Mouse (Mus musculus): ENCODE data around the gene Nfib. TPM values are rescaled to one million over a fixed set of nuclear protein-coding genes. Genes with fewer than 3 reads are reported as not detected.
A peak's percentile ranks its signal among the peaks of the same experiment; 100 is the strongest.

Gene Nfib
- polyA plus RNA-seq, 1 experiment from 2014 or later: 26.7 TPM

DNA sequence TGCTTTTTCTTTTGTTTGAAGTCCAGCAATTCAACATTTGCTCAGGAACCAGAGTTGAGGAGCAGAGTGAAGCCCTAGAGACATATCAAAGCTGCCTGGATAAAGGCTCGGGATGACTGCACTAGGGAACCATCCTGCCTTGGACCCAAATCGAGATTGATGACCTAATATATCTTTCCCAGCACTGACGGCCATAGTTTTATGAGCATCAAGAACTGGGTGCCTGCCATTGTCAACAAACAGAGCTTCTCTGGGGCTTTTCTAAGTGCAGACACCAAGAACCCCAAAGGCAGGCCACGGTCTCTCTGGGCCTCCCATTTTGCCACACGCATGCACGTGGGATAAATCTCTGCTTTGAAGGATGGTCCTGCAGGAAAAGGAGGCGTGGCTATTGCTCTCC, 153.3 kb downstream of the Nfib start:
- H3K4me1 ChIP-seq (ENCODE audit: insufficient read depth, low read length): peaks cover 10% of the 10 kb centered on the region; the same call in 1 of the 2 replicates
- ATAC-seq (ENCODE audit: low FRiP score, low TSS enrichment): peak; percentile 71; the same call in 1 of the 2 replicates
- WGBS: 38% methylated on average over 7 of the region's 7 CpGs
- H3K36me3 ChIP-seq (ENCODE audit: insufficient read depth, low read length): no peaks in the 10 kb centered on the region
- no peaks in the 10 kb centered on the region for H3K9me3 ChIP-seq (ENCODE audit: low read length)
- no peaks in the 10 kb centered on the region for H3K27me3 ChIP-seq (ENCODE audit: insufficient read depth, low read length)
- no peak overlapping the region for H3K27ac ChIP-seq (ENCODE audit: low read length)
- H3K4me3 ChIP-seq (ENCODE audit: low read length): no peak overlapping the region
- H3K4me2 ChIP-seq (replicated peaks; ENCODE audit: low read depth, low read length): no peak overlapping the region
- no peak overlapping the region for H3K9ac ChIP-seq (replicated peaks; ENCODE audit: low read length)

DNA sequence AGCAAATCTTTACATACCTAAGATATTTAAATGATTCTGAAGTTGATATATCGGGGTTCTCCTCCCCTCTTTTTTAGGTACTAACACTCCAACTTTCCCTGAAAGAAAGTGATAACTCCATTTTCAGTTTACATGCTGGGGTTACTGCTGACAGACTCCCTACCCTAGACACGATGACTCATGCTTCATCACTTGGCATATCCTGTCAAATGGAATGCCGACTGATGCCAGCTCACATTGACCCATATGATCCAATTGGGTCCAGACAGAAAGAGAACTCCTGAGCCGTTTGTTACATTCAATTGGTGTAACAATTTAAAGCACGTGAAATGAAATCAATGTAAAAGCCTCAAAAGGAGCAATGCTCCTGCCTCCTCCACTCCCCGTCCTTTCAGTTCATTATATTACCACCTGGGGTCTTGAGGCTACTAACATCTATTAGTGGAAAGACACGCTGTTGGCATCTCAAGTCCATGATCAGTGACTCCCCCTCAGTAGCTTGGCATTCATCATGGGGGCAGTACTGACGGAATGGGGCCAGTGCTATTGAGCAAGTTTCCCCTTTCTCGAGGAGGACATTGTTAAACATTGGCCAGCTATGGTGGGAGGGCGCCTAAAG, 155.7 kb downstream of the Nfib start:
- Histone ChIP-seq H3K9ac (replicated peaks; ENCODE audit: low read length) (no peak overlapping the region), H3K4me2 (replicated peaks; ENCODE audit: low read depth, low read length) (no peak overlapping the region), H3K27me3 (ENCODE audit: insufficient read depth, low read length) (no peaks in the 10 kb centered on the region; the same call in 1 of the 2 replicates), H3K27ac (ENCODE audit: low read length) (no peak overlapping the region), H3K36me3 (ENCODE audit: insufficient read depth, low read length) (no peaks in the 10 kb centered on the region), H3K9me3 (ENCODE audit: low read length) (no peaks in the 10 kb centered on the region), H3K4me1 (ENCODE audit: insufficient read depth, low read length) (peaks cover 10% of the 10 kb centered on the region; the same call in 1 of the 2 replicates), H3K4me3 (ENCODE audit: low read length) (no peak overlapping the region)
- 82% methylated on average over 10 of the region's 10 CpGs for WGBS
- ATAC-seq (ENCODE audit: low FRiP score, low TSS enrichment): no peak

DNA sequence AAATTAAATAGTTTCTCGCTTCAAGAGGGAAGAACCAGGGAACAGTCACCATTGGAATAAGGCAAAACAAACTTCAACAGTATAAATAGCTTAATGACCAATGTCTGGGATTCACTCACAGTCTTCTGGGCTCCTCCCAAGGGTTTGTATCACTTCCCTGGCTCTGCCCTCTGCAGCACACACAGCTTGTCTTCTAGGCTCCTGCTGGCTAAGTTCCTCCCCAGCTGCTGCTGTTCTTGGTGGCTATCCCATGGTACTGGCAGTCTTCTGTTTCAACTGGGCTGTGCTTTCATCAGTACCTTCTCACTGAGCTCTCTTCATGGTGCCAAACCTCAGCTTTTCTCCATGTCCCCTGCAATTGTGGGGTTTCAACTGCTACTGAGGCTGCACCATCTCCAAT, 157.3 kb downstream of the Nfib start:
- ATAC-seq (ENCODE audit: low FRiP score, low TSS enrichment): no peak
- H3K9ac ChIP-seq (replicated peaks; ENCODE audit: low read length): no peak overlapping the region
- no peaks in the 10 kb centered on the region for H3K9me3 ChIP-seq (ENCODE audit: low read length)
- 85% methylated on average over 1 of the region's 1 CpGs for WGBS
- no peak overlapping the region for H3K4me3 ChIP-seq (ENCODE audit: low read length)
- H3K36me3 ChIP-seq (ENCODE audit: insufficient read depth, low read length): no peaks in the 10 kb centered on the region
- H3K4me1 ChIP-seq (ENCODE audit: insufficient read depth, low read length): peaks cover 9% of the 10 kb centered on the region; the same call in 1 of the 2 replicates
- H3K27ac ChIP-seq (ENCODE audit: low read length): no peak overlapping the region
- H3K27me3 ChIP-seq (ENCODE audit: insufficient read depth, low read length): no peaks in the 10 kb centered on the region; the same call in 1 of the 2 replicates
- no peak overlapping the region for H3K4me2 ChIP-seq (replicated peaks; ENCODE audit: low read depth, low read length)

GRCm38 (mm10) chr4:82543936-82544335, 161.6 kb downstream of the Nfib start:
- Histone ChIP-seq H3K4me1 (ENCODE audit: insufficient read depth, low read length) (peaks cover under 1% of the 10 kb centered on the region; the same call in 1 of the 2 replicates), H3K4me2 (replicated peaks; ENCODE audit: low read depth, low read length) (no peak overlapping the region), H3K4me3 (ENCODE audit: low read length) (no peak overlapping the region), H3K36me3 (ENCODE audit: insufficient read depth, low read length) (no peaks in the 10 kb centered on the region), H3K27ac (ENCODE audit: low read length) (no peak overlapping the region), H3K9ac (replicated peaks; ENCODE audit: low read length) (no peak overlapping the region), H3K27me3 (ENCODE audit: insufficient read depth, low read length) (peaks cover 18% of the 10 kb centered on the region), H3K9me3 (ENCODE audit: low read length) (no peaks in the 10 kb centered on the region)
- 82% methylated on average over 3 of the region's 3 CpGs for WGBS
- no peak for ATAC-seq (ENCODE audit: low FRiP score, low TSS enrichment)

GRCm38 (mm10) chr4:82543398-82543740, 162.2 kb downstream of the Nfib start:
- H3K4me3 ChIP-seq (ENCODE audit: low read length): no peak overlapping the region
- H3K4me1 ChIP-seq (ENCODE audit: insufficient read depth, low read length): peaks cover 6% of the 10 kb centered on the region; the same call in 1 of the 2 replicates
- peaks cover 22% of the 10 kb centered on the region for H3K27me3 ChIP-seq (ENCODE audit: insufficient read depth, low read length)
- no peak for ATAC-seq (ENCODE audit: low FRiP score, low TSS enrichment)
- no peaks in the 10 kb centered on the region for H3K9me3 ChIP-seq (ENCODE audit: low read length)
- H3K36me3 ChIP-seq (ENCODE audit: insufficient read depth, low read length): no peaks in the 10 kb centered on the region
- no peak overlapping the region for H3K4me2 ChIP-seq (replicated peaks; ENCODE audit: low read depth, low read length)
- H3K9ac ChIP-seq (replicated peaks; ENCODE audit: low read length): no peak overlapping the region
- H3K27ac ChIP-seq (ENCODE audit: low read length): no peak overlapping the region
- 75% methylated on average over 4 of the region's 4 CpGs for WGBS

DNA sequence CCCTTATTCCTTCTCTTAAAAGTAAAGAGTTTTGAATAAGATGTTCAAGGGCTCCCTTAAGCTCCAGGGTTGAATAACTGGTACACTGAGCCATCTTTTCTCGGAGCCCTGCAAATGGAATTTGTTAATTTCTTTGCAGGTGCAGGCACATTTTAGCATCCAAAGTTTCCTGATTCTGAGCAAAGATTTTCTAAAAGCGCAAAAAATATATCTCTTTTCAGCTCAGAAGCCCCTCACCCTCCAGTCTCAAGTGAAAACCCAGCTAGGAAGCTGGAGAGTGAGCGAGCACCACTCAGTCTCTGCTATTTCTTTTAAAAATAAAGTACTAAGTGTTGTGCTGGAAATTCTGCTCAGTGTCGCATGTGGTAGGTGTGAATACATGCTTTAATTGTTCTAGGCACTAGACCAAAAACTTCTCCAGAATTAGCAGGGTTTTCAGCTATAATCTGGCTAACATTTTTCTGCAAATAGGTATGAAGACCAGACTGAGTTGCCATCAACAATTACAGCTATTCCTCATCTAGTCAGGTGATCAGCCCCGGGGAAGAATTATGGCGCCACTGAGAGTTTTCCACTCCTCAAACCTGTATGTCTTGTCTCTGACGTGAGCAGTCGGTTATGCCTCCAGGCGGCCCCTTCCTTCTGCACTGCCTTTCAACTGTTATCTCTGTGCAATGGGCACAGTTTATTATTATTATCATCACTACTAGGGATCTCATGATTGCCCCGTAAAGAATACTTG, 162.7 kb downstream of the Nfib start:
- Histone ChIP-seq H3K9me3 (ENCODE audit: low read length) (no peaks in the 10 kb centered on the region), H3K4me3 (ENCODE audit: low read length) (no peak overlapping the region), H3K9ac (replicated peaks; ENCODE audit: low read length) (no peak overlapping the region), H3K4me2 (replicated peaks; ENCODE audit: low read depth, low read length) (no peak overlapping the region), H3K36me3 (ENCODE audit: insufficient read depth, low read length) (no peaks in the 10 kb centered on the region), H3K4me1 (ENCODE audit: insufficient read depth, low read length) (peaks cover 10% of the 10 kb centered on the region), H3K27me3 (ENCODE audit: insufficient read depth, low read length) (peaks cover 22% of the 10 kb centered on the region), H3K27ac (ENCODE audit: low read length) (no peak overlapping the region)
- ATAC-seq (ENCODE audit: low FRiP score, low TSS enrichment): no peak
- WGBS: 62% methylated on average over 10 of the region's 10 CpGs

DNA sequence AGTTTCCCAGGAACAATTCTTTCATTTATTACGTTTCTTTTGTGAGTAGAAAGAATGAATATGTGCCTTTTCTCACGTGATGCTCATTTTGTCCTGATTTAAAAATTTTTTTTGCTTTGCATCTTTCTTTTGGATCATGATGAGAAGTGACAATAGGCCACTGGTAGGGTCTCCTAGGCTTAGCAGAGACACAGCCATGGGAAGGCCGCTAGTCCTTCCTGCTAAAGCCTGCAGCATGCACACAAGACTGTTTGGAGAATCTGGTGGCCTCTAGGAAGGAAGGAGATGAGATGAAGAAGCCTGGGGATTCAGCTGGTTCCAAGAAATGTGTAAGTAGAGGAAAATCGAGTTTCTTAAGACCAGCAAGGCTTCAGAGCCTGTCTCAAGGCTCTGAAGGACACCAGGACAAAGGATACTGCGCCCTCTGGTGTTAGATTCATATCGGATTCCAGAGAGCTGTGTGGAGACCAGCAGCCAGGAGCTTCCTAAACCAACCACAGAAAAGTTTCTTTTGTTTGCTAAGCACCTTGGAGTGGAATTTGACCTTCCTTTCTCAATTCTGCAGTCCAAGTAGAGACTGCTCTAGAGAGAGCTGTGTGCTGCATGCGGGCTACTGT, 163.5 kb downstream of the Nfib start:
- Histone ChIP-seq H3K4me3 (ENCODE audit: low read length) (no peak overlapping the region), H3K9me3 (ENCODE audit: low read length) (no peaks in the 10 kb centered on the region), H3K4me2 (replicated peaks; ENCODE audit: low read depth, low read length) (no peak overlapping the region), H3K27me3 (ENCODE audit: insufficient read depth, low read length) (peaks cover 22% of the 10 kb centered on the region), H3K9ac (replicated peaks; ENCODE audit: low read length) (no peak overlapping the region; the same call in 1 of the 2 replicates), H3K27ac (ENCODE audit: low read length) (no peak overlapping the region), H3K36me3 (ENCODE audit: insufficient read depth, low read length) (no peaks in the 10 kb centered on the region), H3K4me1 (ENCODE audit: insufficient read depth, low read length) (peaks cover 12% of the 10 kb centered on the region)
- ATAC-seq (ENCODE audit: low FRiP score, low TSS enrichment): peak; percentile 93; the same call in 1 of the 2 replicates
- WGBS: 32% methylated on average over 7 of the region's 7 CpGs

DNA sequence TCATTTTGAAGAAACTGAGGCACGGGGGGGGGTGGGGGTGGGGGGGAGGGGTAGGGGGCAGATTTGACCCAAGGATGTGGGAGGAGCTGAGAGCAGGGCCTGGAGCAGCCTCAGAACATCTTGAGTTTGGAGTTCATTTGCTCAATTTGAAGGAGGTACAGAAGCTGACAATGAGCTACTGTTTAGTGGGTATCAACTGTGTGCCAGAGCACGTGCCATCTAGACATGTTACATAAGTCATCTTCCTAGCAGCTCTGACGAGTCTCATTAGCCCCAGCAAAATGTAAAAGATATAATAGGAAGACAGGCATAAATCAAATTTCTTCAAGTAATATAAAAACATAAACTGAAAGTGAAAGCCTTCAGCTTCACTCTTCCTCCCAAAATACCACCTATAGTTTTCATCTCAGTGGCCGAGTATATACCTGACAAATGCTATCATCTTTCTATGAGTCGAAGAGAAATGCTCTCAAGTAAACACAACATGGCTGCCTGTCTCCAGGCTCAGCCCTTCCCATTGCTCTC, 165.0 kb downstream of the Nfib start:
- no peak overlapping the region for H3K4me3 ChIP-seq (ENCODE audit: low read length)

DNA sequence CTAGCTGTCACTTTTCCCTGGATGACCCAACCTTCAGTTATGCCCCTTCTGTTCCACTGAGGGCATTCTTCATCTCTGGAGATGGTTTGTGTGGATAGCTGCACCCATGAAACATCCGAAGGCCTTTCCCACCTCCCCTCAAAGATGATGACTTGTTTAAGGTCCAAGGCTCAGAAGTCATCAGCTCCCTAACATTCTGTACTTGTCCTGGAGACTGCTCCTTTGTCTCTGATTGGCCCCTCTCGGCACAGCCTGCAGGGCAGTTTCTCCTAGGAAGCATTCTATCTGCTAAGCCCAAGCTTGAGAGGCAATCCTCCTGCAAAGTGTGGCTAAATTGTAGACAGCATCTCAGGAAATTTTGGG, 165.5 kb downstream of the Nfib start:
- no peak overlapping the region for H3K27ac ChIP-seq (ENCODE audit: low read length)
- WGBS: 49% methylated on average over 2 of the region's 2 CpGs
- H3K27me3 ChIP-seq (ENCODE audit: insufficient read depth, low read length): peaks cover 36% of the 10 kb centered on the region
- no peak for ATAC-seq (ENCODE audit: low FRiP score, low TSS enrichment)
- H3K9ac ChIP-seq (replicated peaks; ENCODE audit: low read length): no peak overlapping the region
- H3K4me2 ChIP-seq (replicated peaks; ENCODE audit: low read depth, low read length): no peak overlapping the region
- H3K9me3 ChIP-seq (ENCODE audit: low read length): no peaks in the 10 kb centered on the region
- H3K36me3 ChIP-seq (ENCODE audit: insufficient read depth, low read length): no peaks in the 10 kb centered on the region
- H3K4me3 ChIP-seq (ENCODE audit: low read length): no peak overlapping the region
- H3K4me1 ChIP-seq (ENCODE audit: insufficient read depth, low read length): peaks cover 19% of the 10 kb centered on the region

More for the DNA sequence above, 165.0 kb downstream of the Nfib start:
- Histone ChIP-seq H3K27ac (ENCODE audit: low read length) (no peak overlapping the region), H3K4me2 (replicated peaks; ENCODE audit: low read depth, low read length) (no peak overlapping the region), H3K36me3 (ENCODE audit: insufficient read depth, low read length) (no peaks in the 10 kb centered on the region), H3K9me3 (ENCODE audit: low read length) (no peaks in the 10 kb centered on the region), H3K9ac (replicated peaks; ENCODE audit: low read length) (no peak overlapping the region), H3K27me3 (ENCODE audit: insufficient read depth, low read length) (peaks cover 32% of the 10 kb centered on the region), H3K4me1 (ENCODE audit: insufficient read depth, low read length) (peaks cover 19% of the 10 kb centered on the region)
- 67% methylated on average over 5 of the region's 5 CpGs for WGBS
- ATAC-seq (ENCODE audit: low FRiP score, low TSS enrichment): no peak

All from kidney, embryonic 16.5 days (tissue).